Mouse (Mus musculus): ENCODE data around the gene Cables2. TPM values are rescaled to one million over a fixed set of nuclear protein-coding genes. Genes with fewer than 3 reads are reported as not detected.
A peak's percentile ranks its signal among the peaks of the same experiment; 100 is the strongest.

Cables2 gene
- total RNA-seq, 2 experiments from 2014 or later: 6.8 to 9.2 TPM

DNA sequence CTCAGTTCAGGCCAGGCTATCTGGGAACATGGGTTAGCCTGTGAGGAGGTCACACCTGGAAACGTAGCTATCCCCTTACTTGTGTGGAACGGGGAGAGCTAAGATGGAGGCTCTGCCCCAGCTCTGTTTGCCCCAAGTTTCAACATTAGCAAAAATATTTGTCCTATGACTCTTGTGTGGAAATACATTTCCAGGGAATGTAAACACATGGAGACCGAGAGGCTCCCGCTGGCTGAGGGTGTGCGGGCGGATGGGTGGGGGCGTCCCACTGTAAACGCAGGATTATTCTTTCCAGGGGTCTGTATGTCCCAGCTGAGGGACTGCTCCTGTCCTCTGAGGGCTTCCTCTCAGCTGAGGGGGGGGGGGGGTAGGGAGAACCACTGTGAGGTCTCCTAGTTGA, 38.9 kb downstream of the Cables2 start:
- intact Hi-C loops (cut with DNase I; ENCODE audit: low total_unique reads): no loop called here

DNA sequence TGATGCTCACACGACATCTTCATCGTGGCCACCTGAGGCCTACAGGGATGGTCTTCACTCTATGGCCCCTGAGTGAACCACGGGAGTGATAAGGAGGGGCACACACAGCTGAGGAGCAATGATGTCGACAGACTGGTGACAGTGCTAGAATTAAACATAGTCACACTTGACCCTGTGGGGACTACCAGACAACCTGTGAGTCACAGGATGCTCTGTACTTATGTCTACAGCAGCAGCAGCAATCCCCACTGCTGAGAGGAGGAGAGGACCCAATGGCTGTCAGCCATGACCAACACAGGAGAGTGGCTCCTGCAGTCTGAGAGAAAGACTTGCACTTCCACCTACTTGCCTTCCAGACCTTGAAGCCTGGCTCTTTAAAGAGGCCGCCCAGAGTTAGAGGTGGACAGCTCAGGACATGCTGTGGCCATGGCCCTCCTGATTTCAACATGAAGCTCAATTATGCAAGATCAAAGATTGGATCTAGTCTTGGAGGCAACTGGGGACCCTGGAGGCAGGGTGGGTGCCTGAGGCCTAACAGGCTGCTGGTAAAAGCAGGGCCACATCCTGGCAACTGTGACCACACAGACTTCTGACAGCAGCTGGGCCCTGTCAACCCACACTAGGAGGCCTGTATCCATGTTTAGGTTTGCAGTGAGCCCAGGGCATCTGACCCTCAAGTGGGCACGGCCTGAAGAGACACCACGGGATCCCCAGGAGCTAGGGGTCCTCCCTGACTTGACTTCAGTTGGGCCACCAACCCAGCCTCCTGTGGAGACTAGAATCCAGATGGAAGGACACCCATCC, 40.0 kb downstream of the Cables2 start:
- DNase-seq: no peak
- intact Hi-C loops (cut with DNase I; ENCODE audit: low total_unique reads): no loop called here

More for the DNA sequence above, 38.9 kb downstream of the Cables2 start:
- no peak for DNase-seq

DNA sequence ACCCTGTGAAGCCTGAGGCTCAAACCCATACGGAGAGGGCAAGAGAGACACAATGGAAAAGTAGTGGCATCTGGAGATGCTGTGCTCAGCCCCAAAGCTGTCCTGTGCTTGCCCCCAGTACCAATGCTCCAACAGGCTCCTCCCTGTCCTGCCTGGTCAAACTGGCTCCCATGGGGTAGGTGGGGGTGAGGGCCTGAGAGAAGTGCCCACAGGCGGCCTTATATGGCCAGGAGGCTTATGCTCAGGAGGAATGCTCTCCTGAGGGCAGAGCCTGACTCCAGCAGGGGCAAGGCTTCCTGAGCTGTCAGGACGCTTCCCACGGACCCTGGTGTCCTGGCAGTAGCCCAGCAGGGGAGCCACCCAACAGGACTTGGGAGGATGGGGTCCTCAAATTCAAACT, 42.8 kb downstream of the Cables2 start:
- DNase-seq: no peak
- intact Hi-C loops (cut with DNase I; ENCODE audit: low total_unique reads): no loop called here

DNA sequence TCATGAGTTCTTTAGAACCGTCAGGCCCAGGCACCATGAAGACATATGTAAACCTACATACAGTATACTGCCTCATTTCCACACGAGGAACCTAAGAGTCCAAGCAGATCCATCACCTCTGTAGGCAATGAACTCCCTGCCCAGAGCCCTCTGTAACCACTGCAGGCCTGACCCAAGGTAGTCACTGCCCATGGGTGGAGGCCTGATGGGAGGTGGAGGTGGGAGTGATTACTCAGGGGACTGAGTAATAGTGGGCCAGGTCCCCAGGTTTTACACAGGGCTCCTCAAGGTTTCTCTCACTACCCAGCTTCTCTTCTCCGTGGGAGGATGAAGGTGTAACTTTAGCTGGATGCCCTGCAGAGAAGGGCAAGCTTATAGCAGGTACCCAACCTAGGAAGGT, 44.2 kb downstream of the Cables2 start:
- intact Hi-C loops (cut with DNase I; ENCODE audit: low total_unique reads): no loop called here
- no peak for DNase-seq

DNA sequence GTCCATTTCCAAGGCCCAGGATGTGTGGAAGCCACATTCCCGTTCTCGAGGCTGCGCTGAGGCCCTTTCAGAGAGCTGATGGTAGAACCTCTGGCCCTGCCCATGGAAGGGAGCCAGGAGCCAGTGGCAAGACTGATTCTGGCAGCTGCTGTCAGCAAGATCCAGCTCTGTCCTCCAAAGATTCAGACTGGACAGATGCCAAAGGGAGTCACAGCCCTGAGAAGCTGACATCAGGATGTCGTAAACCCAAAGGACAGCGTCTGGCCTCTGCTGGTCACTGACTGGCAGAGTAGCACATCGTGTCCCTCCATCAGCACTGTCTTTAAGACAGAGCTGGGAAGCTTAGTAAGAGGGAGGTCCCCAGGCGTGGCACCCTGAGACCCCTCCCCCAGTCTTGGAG, 44.7 kb downstream of the Cables2 start:
- peak; percentile 66 for DNase-seq
- intact Hi-C loops (cut with DNase I; ENCODE audit: low total_unique reads): no loop called here

DNA sequence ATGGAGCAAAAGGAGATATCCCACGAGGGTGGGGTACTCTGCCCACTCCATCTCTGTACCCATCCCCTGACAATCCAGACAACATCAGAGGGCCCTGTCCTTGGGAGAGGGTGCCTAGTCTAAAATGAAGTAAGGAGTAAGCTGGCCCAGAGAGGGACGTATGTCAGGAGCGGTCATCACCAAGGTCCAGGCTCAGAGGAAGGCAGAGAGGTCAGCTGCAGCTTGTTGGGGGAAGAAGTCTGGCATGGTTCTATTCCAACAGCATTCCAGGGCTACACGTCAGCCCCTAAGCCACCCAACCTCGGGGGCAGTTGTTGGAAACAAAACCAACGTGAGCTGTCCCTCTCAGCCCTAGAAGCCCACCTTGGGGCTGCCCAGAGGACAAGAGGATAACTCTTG, 45.2 kb downstream of the Cables2 start:
- intact Hi-C loops (cut with DNase I; ENCODE audit: low total_unique reads): no loop called here
- no peak for DNase-seq

DNA sequence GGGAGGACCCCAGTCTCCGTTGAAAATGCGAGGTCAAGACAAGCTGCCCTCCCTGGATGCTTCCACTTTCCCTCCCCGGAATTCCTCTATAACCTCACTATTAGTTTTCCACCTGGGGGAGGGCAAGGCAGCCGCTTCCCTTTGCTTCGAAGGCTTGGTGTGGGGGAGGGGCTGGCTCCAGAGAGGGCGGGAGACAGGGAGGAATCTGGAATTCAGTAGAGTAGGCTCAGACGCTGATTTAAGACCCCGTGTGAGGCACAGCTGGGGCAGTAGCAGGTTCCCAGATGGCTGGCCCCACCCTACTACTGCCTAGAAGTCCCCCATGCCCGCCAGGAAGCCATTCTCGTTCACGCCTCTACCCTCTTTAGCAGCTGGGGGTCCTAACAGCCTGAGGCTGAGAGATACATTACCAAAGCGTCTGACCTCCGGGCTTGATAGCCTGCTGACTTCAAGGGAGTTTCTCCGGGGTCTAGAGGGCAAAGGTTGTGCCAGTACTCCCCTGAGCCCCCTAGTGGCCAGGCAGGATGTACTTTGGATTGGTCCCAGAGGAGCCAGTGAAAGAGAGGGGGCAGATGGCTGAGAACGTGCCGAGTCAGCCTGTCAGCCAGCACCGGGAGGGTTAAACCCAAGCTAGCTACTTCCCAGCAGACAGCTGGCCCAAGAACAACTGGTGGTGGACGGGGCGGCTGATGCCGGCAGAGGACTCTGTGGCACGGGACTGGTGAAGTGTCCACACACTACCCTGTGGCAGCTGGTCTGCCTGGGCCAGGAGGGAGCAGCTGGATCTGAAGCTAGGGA, 45.8 kb downstream of the Cables2 start:
- intact Hi-C loops (cut with DNase I; ENCODE audit: low total_unique reads): no loop called here

DNA sequence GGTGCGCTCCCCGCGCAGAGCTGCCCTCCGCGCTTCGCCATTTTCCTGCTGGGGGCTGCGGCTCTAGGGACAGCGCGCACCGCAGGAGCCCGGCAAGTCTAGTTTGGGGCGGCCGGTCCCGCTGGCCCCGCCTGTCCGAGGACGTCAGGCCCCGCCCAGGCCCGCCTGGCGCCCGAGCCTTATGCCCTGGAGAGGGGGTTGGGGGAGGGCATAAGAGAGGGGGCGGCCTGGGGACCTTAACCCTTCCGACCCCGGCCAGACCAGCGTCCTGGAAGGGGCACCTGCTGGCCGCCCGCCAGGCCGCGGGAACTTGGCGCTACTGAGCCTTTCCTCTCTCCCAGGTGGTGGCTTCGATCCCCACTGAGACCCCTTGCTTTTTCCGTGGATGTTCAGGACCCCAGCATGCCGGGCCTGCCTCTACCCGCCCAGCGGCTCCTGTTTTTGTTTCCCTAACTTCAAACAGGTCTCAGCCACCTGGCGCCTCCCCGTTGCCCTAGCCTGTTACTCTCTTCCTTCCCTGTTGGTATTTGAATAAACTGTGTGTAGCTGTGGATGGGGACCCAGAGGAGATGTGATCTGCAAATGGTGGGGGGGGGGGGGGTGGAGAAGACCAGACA, 47.4 kb downstream of the Cables2 start, which contains the start of gene Lama5:
Lama5 (minus strand) TSS at position 98 of the 617 bp plus-strand sequence.
- DNase-seq: peak; percentile 65
- intact Hi-C loops (cut with DNase I; ENCODE audit: low total_unique reads): no loop called here

More for the DNA sequence above, 45.8 kb downstream of the Cables2 start:
- peak; percentile 63 for DNase-seq

DNA sequence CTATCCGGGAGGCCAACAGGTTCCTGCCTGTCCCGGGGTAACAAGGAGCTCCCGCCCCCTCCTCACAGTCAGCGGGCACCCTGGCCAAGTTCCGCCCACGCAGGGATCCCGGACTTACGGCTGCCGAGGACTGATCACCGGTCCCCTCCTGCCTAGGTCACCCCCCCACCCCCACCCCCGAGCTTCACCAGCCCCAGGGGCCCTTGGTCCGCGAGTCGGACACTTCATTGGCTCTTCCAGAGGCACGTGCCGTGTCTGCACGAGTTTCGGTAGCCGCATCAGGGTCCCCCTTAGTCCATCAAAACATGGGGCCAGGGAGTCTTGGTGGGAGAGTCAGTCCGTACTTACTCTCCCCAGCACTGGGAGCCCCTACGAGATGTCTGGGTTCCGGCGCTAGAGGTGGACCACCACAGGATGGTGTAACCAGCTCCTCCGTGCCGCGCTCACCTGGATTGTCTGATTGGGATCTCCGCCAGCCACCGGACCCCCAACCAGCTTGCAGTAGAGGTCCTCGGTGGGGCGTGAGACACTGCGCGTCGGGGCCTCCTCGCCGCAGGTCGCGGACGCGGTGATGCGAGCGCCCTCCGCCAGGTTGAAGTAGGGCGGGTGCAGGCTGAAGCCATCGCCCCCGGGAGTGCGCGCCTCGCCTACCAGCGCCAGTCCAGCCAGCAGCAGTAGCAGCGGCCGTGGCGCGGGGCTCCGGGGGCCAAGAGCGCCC, 48.1 kb downstream of the Cables2 start:
- DNase-seq: no peak
- intact Hi-C loops (cut with DNase I; ENCODE audit: low total_unique reads): no loop called here

DNA sequence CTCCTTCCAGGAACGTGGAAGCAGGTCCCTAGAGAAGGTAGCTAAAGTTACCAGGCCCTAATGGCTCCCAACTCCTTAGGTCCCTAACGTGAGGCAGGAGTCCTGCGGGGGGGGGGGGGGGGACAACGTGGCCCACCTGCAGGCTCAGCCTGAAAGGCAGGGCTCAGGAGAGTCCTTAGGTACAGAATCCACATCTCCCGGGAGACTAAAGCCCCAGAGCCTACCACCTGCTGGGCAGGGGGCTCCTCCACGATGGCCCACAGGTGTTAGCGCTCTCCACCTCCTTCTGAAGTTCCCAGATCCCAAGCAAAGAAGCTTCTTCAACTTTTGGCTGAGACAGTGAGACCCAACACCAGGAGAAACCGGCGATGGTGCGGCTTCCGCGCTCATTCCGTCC, 48.7 kb downstream of the Cables2 start:
- intact Hi-C loops (cut with DNase I; ENCODE audit: low total_unique reads): no loop called here
- no peak for DNase-seq

DNA sequence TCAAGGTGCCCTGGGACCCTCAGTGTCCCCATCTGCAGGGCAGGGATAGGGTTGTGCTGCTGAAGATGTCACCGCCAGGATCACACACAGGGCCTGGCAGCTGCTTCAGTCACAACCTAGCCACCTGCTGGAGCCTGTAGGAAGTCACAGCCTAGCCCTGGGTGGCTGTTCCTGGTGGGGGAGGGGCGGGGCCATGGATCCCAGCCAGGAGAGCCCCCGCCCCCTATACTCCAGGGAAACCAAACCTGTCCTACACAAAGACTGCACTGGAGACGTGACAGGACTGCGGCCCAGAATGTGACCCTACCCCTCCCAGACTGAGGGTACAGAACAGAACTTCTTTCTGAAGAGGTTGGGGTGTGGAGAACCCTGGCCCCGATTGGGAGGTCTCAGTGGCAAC, 51.0 kb downstream of the Cables2 start:
- intact Hi-C loops (cut with DNase I; ENCODE audit: low total_unique reads): no loop called here
- DNase-seq: no peak

DNA sequence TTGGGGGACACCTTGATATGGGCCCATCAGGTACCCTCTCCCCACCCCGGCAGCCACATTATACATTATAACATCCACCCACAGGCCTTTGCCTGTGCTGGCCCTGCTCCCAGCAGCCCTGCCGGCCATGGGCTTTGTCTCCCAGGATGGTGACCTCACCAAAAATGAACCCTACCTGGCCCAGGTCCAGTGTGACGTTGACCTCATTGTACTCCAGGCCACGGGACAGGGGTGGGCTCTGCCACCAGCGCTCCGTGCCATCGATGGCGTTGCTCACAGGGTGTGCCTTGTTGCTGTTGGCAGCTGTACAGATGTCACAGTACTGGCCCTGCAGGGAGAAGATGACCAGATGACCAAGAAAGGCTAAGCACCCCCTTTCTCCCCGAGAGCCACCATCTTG, 52.2 kb downstream of the Cables2 start:
- DNase-seq: no peak
- intact Hi-C loops (cut with DNase I; ENCODE audit: low total_unique reads): no loop called here

DNA sequence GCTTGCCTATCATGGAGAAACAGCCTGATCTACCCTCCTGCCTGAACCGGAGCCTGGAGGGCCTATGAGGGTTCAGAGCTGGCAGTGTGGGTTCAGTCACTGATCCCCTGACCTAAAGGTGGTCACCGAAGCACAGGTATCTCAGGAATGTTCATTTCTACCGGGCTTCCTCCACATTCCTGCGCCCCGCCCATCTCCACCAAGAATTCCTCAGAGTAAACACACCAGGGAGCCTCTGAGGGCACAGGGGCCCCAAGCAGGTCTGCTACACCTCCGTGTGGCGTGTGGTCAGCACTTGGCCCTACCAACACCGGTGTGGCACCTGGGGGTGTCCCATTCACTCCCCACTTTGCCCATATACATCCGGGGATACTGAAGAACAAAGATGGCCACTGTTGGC, 53.1 kb downstream of the Cables2 start:
- no peak for DNase-seq
- intact Hi-C loops (cut with DNase I; ENCODE audit: low total_unique reads): no loop called here

DNA sequence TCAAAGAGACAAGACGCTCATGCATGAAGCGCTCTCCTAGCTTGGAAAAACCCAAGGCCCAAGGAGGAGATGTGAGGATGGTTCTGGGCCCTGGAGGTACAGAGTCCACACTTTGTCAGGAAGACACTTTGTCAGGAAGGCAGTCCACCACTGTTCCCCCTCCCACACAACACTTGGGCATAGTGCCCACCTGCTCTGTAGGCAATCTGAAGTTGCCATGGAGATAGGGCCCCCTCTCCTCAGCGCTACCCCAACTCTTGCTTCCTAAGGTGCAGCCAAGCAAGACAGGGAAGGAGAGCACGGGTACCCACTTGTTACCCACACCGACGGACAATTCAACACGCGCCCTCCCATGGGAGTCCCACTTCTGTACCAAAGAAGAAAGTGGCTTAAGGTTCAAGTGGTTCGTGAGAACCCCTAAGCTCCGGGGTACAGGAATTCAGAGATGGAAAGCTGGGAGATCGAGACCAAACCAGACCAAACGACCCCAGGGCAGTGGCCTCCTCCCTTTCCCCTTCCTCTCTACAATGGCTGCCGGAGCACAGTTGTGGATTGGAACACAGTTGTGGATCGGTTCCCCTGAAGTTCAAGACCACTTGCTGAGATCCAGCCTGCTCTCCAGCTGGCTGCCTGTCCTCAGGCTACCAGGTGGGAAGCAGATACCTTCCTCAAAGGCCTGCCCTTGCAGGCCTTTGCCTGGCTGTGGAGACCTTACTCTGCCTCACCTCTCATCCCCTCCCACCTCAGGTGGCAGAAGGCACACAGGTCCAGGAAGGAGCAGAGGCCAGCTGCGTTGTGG, 54.0 kb downstream of the Cables2 start:
- intact Hi-C loops (cut with DNase I; ENCODE audit: low total_unique reads): no loop called here
- DNase-seq: no peak

DNA sequence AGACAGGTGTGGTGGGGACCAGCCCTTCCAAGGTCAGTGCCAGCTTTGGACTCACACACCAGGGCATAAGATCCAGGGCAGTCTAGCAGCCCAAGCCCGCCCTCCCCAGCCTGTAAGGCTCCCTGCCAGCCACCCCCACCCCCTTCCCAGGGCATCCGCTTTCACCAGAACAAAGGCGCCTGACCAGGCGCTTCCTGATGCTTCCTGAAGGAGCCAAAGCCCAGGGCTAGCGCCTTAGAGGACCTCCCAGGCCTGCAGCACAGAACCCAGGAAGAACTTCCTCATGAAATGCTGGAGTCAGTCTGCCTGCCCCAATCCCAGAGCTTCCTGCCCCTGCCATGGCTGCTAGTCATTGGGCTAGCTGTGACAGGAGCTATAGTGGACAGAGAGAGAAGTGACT, 54.6 kb downstream of the Cables2 start:
- DNase-seq: no peak
- intact Hi-C loops (cut with DNase I; ENCODE audit: low total_unique reads): no loop called here

DNA sequence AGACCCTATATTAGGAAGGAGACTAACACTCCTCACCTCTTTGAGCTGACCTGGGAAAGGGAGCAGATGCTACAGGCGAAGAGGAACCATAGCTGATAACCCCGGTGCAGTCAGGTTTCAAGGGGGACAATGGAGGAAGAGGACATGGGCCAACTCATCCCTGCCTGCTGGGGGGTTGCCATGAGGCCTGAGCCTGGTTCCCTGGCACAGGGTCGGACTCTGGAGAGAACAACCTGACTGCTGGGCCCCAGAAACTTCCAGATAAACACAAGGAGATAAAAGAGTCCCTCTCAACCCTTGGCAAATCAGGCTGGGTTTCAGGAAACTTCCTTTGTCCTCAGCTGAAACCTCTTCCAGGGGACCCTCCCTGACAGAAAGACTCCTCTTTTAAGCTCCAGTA, 55.1 kb downstream of the Cables2 start:
- intact Hi-C loops (cut with DNase I; ENCODE audit: low total_unique reads): no loop called here
- no peak for DNase-seq

DNA sequence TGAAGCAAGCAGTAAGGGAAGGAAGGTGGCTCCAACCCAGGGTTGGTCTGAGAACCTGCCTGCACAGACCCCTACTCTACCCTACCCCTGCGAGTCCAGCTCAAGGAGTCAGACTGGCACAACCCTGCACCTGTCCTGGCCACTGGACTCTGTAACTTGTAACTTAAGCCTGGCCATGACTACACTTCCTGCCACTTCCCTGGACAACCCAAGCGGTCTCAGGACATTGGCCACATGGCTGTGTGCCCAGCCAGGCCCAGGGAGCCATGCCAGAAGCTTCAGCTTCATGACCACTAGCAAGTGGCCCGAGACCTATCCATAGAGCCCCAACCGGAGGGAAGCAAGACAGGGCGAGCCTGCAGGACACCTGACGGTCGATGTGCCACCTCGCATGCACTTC, 55.7 kb downstream of the Cables2 start:
- DNase-seq: peak; percentile 88
- intact Hi-C loops (cut with DNase I; ENCODE audit: low total_unique reads): no loop called here

DNA sequence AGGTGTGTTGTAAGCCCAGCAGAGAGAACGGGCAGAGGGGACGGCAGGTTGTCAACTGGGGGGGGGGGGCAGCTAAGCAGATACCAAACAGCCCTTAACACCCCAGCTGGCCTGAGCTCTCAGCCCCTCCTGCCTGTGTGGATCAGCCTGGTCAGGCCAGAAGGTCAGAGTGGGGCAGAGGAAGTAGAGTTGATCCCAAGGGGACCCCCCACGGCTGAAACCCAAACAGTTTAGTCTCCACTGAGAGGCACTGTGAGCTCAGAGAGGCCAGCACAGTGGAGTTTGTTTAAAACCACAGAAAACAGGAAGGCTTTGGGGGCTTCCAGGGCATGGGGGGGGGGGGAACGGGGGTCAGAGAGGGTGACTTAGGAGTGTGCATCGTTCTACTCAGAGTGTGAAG, 56.4 kb downstream of the Cables2 start:
- no peak for DNase-seq
- intact Hi-C loops (cut with DNase I; ENCODE audit: low total_unique reads): no loop called here

DNA sequence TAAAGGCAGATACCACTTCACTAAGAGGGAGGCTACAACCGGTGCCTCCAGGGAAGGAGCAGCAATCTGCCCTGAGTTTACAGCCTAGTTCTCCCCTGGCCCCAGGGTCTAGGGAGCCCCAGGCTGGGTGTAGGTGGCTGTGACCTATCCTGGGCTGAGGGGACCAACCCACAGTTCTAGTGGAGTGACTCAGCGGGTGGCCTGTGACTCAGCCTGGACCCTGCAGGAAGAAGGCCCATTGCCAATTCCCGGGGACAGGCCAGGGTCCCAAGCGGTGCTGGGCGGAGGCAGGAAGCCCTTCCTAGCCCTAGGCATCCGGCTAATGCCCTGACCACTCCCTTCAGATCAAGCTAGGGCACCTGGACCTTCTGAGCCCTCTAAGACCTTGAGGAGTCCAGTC, 57.3 kb downstream of the Cables2 start:
- no peak for DNase-seq
- intact Hi-C loops (cut with DNase I; ENCODE audit: low total_unique reads): no loop called here

All from gastrocnemius, postnatal 14 days (tissue).